Mouse (Mus musculus) heart, adult 2 months (tissue): ENCODE measurements at regions not wholly inside any gene's neighbourhood (a gene's known extent, or its start where the extent isn't known, plus 50 kb on each side); places are given as distances from the start of the nearest gene placed in this dataset.

Source experiments
- CTCF ChIP-seq: fragments of 200-600 bp; IDR thresholded peaks from 2 replicates; pipeline ENCODE4 v1.8.1; 2022; ENCODE audit warnings: antibody characterized with exemption, mild to moderate bottlenecking, moderate library complexity
- EP300 ChIP-seq: fragments of 200-500 bp; IDR thresholded peaks from 2 replicates; pipeline ENCODE4 v1.6.1; 2011; ENCODE audit warnings: low read depth, low read length, control low read depth; ENCODE audit not compliant: insufficient read depth
- POLR2A ChIP-seq: fragments of 200-500 bp; IDR thresholded peaks from 2 replicates; pipeline ENCODE4 v1.6.1; 2011; ENCODE audit warnings: mild to moderate bottlenecking, low read depth, low read length, control low read depth; ENCODE audit not compliant: insufficient read depth

GRCm38 (mm10) chr4:5587465-5587864 is 794.3 kb upstream of the Impad1 start:
- no peak for TF ChIP-seq POLR2A
- TF ChIP-seq CTCF: no peak
- no peak for TF ChIP-seq EP300
